Mouse (Mus musculus) embryonic facial prominence, embryonic 15.5 days (tissue): ENCODE measurements around the gene Idh2. TPM values are rescaled to one million over a fixed set of nuclear protein-coding genes. Genes with fewer than 3 reads are reported as not detected.

Experiments
- ATAC-seq: fragments of 200-750 bp; cut with Nextera tagmentation; 2 replicates; pipeline ENCODE4 v1.8.0; 2017; ENCODE audit warnings: low read depth, moderate TSS enrichment; ENCODE audit not compliant: insufficient number of reproducible peaks, low FRiP score, low TSS enrichment
- H3K27ac ChIP-seq: fragments of 300-500 bp; sonication (generic); replicated peaks from 2 replicates; pipeline ENCODE4 v1.5.1; 2015; ENCODE audit warnings: mild to moderate bottlenecking, inconsistent platforms
- H3K27me3 ChIP-seq: fragments of 300-500 bp; sonication (generic); 2 replicates; pipeline ENCODE4 v1.6.1; 2015; ENCODE audit warnings: inconsistent platforms
- H3K36me3 ChIP-seq: fragments of 300-500 bp; sonication (generic); 2 replicates; pipeline ENCODE4 v1.6.1; 2015; ENCODE audit warnings: mild to moderate bottlenecking, inconsistent platforms
- H3K4me1 ChIP-seq: fragments of 300-500 bp; sonication (generic); 2 replicates; pipeline ENCODE4 v1.6.1; 2015; ENCODE audit warnings: inconsistent platforms
- H3K4me2 ChIP-seq: fragments of 300-500 bp; sonication (generic); replicated peaks from 2 replicates; pipeline ENCODE4 v1.6.1; 2015; ENCODE audit warnings: mild to moderate bottlenecking, inconsistent platforms
- H3K4me3 ChIP-seq: fragments of 300-500 bp; sonication (generic); replicated peaks from 2 replicates; pipeline ENCODE4 v1.5.1; 2015; ENCODE audit warnings: mild to moderate bottlenecking, inconsistent platforms
- H3K9ac ChIP-seq: fragments of 300-500 bp; sonication (generic); 2 replicates; pipeline ENCODE4 v1.6.1; 2015; ENCODE audit warnings: inconsistent platforms
- H3K9me3 ChIP-seq: fragments of 300-500 bp; sonication (generic); replicated peaks from 2 replicates; pipeline ENCODE4 v1.6.1; 2016; ENCODE audit warnings: inconsistent platforms
- WGBS: fragments of 180-500 bp; shearing (Covaris S2); methylation state at CpG from one replicate; pipeline ENCODE4 v1.1.7; 2015; 5-methylcytosine and 5-hydroxymethylcytosine counted together
- polyA plus RNA-seq: library from polyadenylated mRNA; unstranded; fragments of >200 nt; fragmentation: Nextera tagmentation; extraction: Ambion mirVana; gene quantifications from 2 replicates; pipeline ENCODE4 v1.2.1, GENCODE M21; 2015

Idh2 gene
- polyA plus RNA-seq, 1 experiment from 2014 or later, result 546 TPM

- Histone ChIP-seq H3K36me3 (peaks cover 37% of the 10 kb centered on the region), H3K27ac (no peak overlapping the region)
- 86% methylated on average over 42 of the region's 42 CpGs for WGBS
These were observed 33.3 kb downstream of the Idh2 start for GRCm38 (mm10) chr7:80081586-80082554.

GRCm38 (mm10) chr7:80078792-80079301 lies 36.3 kb downstream of the Idh2 start:
- Histone ChIP-seq H3K9ac (peak overlapping the region; percentile 4; the same call in 1 of the 2 replicates), H3K4me1 (peaks cover 53% of the 10 kb centered on the region), H3K27me3 (no peaks in the 10 kb centered on the region), H3K4me2 (no peak overlapping the region), H3K4me3 (no peak overlapping the region), H3K9me3 (no peaks in the 10 kb centered on the region), H3K36me3 (peaks cover 23% of the 10 kb centered on the region), H3K27ac (peak overlapping the region; percentile 65)
- 24% methylated on average over 14 of the region's 14 CpGs for WGBS
- ATAC-seq, result peak; percentile 6; the same call in 1 of the 2 replicates

More at GRCm38 (mm10) chr7:80081586-80082554, 33.3 kb downstream of the Idh2 start:
- Histone ChIP-seq H3K27me3 (no peaks in the 10 kb centered on the region), H3K9me3 (no peaks in the 10 kb centered on the region), H3K4me3 (no peak overlapping the region), H3K9ac (no peak overlapping the region), H3K4me1 (peaks cover 23% of the 10 kb centered on the region), H3K4me2 (no peak overlapping the region)
- no peak for ATAC-seq

- no peaks in the 10 kb centered on the region for H3K9me3 ChIP-seq
- peak overlapping the region; percentile 65; the same call in 1 of the 2 replicates for H3K27ac ChIP-seq
- no peak overlapping the region for H3K4me3 ChIP-seq
- 52% methylated on average over 9 of the region's 9 CpGs for WGBS
- no peak overlapping the region for H3K4me2 ChIP-seq
- peaks cover 16% of the 10 kb centered on the region for H3K36me3 ChIP-seq
- ATAC-seq, result no peak
- H3K27me3 ChIP-seq, result no peaks in the 10 kb centered on the region
- peaks cover 59% of the 10 kb centered on the region for H3K4me1 ChIP-seq
- no peak overlapping the region for H3K9ac ChIP-seq
These were observed 37.4 kb downstream of the Idh2 start for GRCm38 (mm10) chr7:80077801-80078200.

- 57% methylated on average over 6 of the region's 6 CpGs for WGBS
- no peak for ATAC-seq
- peaks cover 63% of the 10 kb centered on the region for H3K4me1 ChIP-seq
- H3K4me3 ChIP-seq, result no peak overlapping the region
- no peak overlapping the region for H3K4me2 ChIP-seq
- 0 out of 2 replicates have a peak overlapping the region, but pooled peaks have one; percentile 65 for H3K27ac ChIP-seq
- no peaks in the 10 kb centered on the region for H3K9me3 ChIP-seq
- H3K36me3 ChIP-seq, result peaks cover 9% of the 10 kb centered on the region
- no peak overlapping the region for H3K9ac ChIP-seq
- H3K27me3 ChIP-seq, result no peaks in the 10 kb centered on the region
These were observed 38.1 kb downstream of the Idh2 start for GRCm38 (mm10) chr7:80076961-80077716.

- Histone ChIP-seq H3K9ac (no peak overlapping the region), H3K4me1 (peaks cover 73% of the 10 kb centered on the region), H3K27ac (0 out of 2 replicates have a peak overlapping the region, but pooled peaks have one; percentile 28), H3K36me3 (no peaks in the 10 kb centered on the region), H3K27me3 (no peaks in the 10 kb centered on the region), H3K4me3 (no peak overlapping the region), H3K4me2 (no peak overlapping the region), H3K9me3 (no peaks in the 10 kb centered on the region)
- ATAC-seq, result no peak
- WGBS, result 41% methylated on average over 4 of the region's 4 CpGs
These were observed 39.1 kb downstream of the Idh2 start for GRCm38 (mm10) chr7:80075946-80076583.

- Histone ChIP-seq H3K4me3 (no peak overlapping the region), H3K4me2 (no peak overlapping the region), H3K27me3 (no peaks in the 10 kb centered on the region), H3K36me3 (no peaks in the 10 kb centered on the region), H3K4me1 (peaks cover 83% of the 10 kb centered on the region), H3K9ac (no peak overlapping the region), H3K9me3 (no peaks in the 10 kb centered on the region), H3K27ac (peak overlapping the region; percentile 13)
- 36% methylated on average over 5 of the region's 5 CpGs for WGBS
- peak; percentile 12; the same call in 1 of the 2 replicates for ATAC-seq
These were observed 40.2 kb downstream of the Idh2 start for GRCm38 (mm10) chr7:80074921-80075441.

GRCm38 (mm10) chr7:80073506-80073905 lies 41.7 kb downstream of the Idh2 start:
- Histone ChIP-seq H3K4me3 (no peak overlapping the region), H3K4me1 (peaks cover 89% of the 10 kb centered on the region), H3K9me3 (no peaks in the 10 kb centered on the region), H3K36me3 (no peaks in the 10 kb centered on the region), H3K9ac (no peak overlapping the region), H3K27me3 (no peaks in the 10 kb centered on the region), H3K4me2 (no peak overlapping the region), H3K27ac (peak overlapping the region; percentile 13; the same call in 1 of the 2 replicates)
- 62% methylated on average over 8 of the region's 8 CpGs for WGBS
- ATAC-seq, result no peak

GRCm38 (mm10) chr7:80072297-80072696 lies 42.9 kb downstream of the Idh2 start:
- no peak overlapping the region for H3K4me3 ChIP-seq
- H3K9me3 ChIP-seq, result no peaks in the 10 kb centered on the region
- no peak overlapping the region for H3K9ac ChIP-seq
- H3K27ac ChIP-seq, result no peak overlapping the region
- no peaks in the 10 kb centered on the region for H3K27me3 ChIP-seq
- peaks cover 88% of the 10 kb centered on the region for H3K4me1 ChIP-seq
- no peak overlapping the region for H3K4me2 ChIP-seq
- no peaks in the 10 kb centered on the region for H3K36me3 ChIP-seq
- 54% methylated on average over 6 of the region's 6 CpGs for WGBS
- ATAC-seq, result no peak

GRCm38 (mm10) chr7:80071209-80071608 lies 44.0 kb downstream of the Idh2 start:
- H3K36me3 ChIP-seq, result no peaks in the 10 kb centered on the region
- H3K4me2 ChIP-seq, result no peak overlapping the region
- 85% methylated on average over 9 of the region's 9 CpGs for WGBS
- H3K4me3 ChIP-seq, result no peak overlapping the region
- no peaks in the 10 kb centered on the region for H3K27me3 ChIP-seq
- peaks cover 88% of the 10 kb centered on the region for H3K4me1 ChIP-seq
- ATAC-seq, result no peak
- no peaks in the 10 kb centered on the region for H3K9me3 ChIP-seq
- no peak overlapping the region for H3K27ac ChIP-seq
- no peak overlapping the region for H3K9ac ChIP-seq

- H3K27ac ChIP-seq, result peak overlapping the region; percentile 72
- no peaks in the 10 kb centered on the region for H3K36me3 ChIP-seq
- H3K27me3 ChIP-seq, result no peaks in the 10 kb centered on the region
- no peak overlapping the region; the same call in 1 of the 2 replicates for H3K4me2 ChIP-seq
- H3K4me3 ChIP-seq, result no peak overlapping the region
- whole genome bisulfite sequencing, result 15% methylated on average over 13 of the region's 13 CpGs
- H3K4me1 ChIP-seq, result peaks cover 77% of the 10 kb centered on the region
- peak; percentile 43 for ATAC-seq
- no peaks in the 10 kb centered on the region for H3K9me3 ChIP-seq
- peak overlapping the region; percentile 9; the same call in 1 of the 2 replicates for H3K9ac ChIP-seq
These were observed 45.4 kb downstream of the Idh2 start for GRCm38 (mm10) chr7:80069615-80070327.
